Mouse (Mus musculus) intestine, embryonic 14.5 days (tissue): ENCODE data around the gene Ncapg. TPM values are rescaled to one million over a fixed set of nuclear protein-coding genes. Genes with fewer than 3 reads are reported as not detected.

ENCODE experiments used
- ATAC-seq: fragments of 200-750 bp; cut with Nextera tagmentation; replicated peaks from 2 replicates; pipeline ENCODE4 v1.8.0; 2017; ENCODE audit warnings: low read depth, moderate number of reproducible peaks, moderate TSS enrichment, moderate library complexity; ENCODE audit not compliant: low FRiP score, low TSS enrichment
- DNase-seq: peaks from one replicate; pipeline ENCODE4 v3.0.0-alpha.2; 2018; ENCODE audit warnings: low spot score
- H3K27ac ChIP-seq: fragments of 300-500 bp; sonication (generic); 2 replicates; pipeline ENCODE4 v1.5.1; 2014; ENCODE audit warnings: low read depth, mild to moderate bottlenecking, control low read depth
- H3K27me3 ChIP-seq: fragments of 300-500 bp; sonication (generic); replicated peaks from 2 replicates; pipeline ENCODE4 v1.6.1; 2014; ENCODE audit warnings: low read length, control low read depth; ENCODE audit not compliant: control insufficient read depth, insufficient read depth
- H3K36me3 ChIP-seq: fragments of 300-500 bp; sonication (generic); 2 replicates; pipeline ENCODE4 v1.6.1; 2014; ENCODE audit warnings: low read length, control low read depth; ENCODE audit not compliant: control insufficient read depth, insufficient read depth
- H3K4me1 ChIP-seq: fragments of 300-500 bp; sonication (generic); replicated peaks from 2 replicates; pipeline ENCODE4 v1.6.1; 2014; ENCODE audit warnings: low read length, control low read depth, mixed read lengths; ENCODE audit not compliant: control insufficient read depth, insufficient read depth
- H3K4me2 ChIP-seq: fragments of 300-500 bp; sonication (generic); 2 replicates; pipeline ENCODE4 v1.6.1; 2014; ENCODE audit warnings: low read length
- H3K4me3 ChIP-seq: fragments of 300-500 bp; sonication (generic); 2 replicates; pipeline ENCODE4 v1.5.1; 2014; ENCODE audit warnings: low read depth, low read length, control low read depth, mixed read lengths
- H3K9ac ChIP-seq: fragments of 300-500 bp; sonication (generic); 2 replicates; pipeline ENCODE4 v1.6.1; 2014; ENCODE audit warnings: mild to moderate bottlenecking, low read length
- H3K9me3 ChIP-seq: fragments of 300-500 bp; sonication (generic); 2 replicates; pipeline ENCODE4 v1.6.1; 2016; ENCODE audit warnings: low read length, control low read depth; ENCODE audit not compliant: control insufficient read depth
- WGBS: fragments of 180-500 bp; shearing (Covaris S2); extraction: QIAGEN DNeasy Blood & Tissue Kit; methylation state at CpG from one replicate; pipeline ENCODE4 v1.1.7; 2014; 5-methylcytosine and 5-hydroxymethylcytosine counted together
- polyA plus RNA-seq: library from polyadenylated mRNA; unstranded; fragments of >200 nt; fragmentation: Nextera tagmentation; extraction: Ambion mirVana; gene quantifications from 2 replicates; pipeline ENCODE4 v1.2.1, GENCODE M21; 2014

Ncapg gene
- polyA plus RNA-seq, 1 experiment from 2014 or later = 52.3 TPM

- 81% methylated on average over 2 of the region's 2 CpGs for WGBS
- no peak overlapping the region for H3K27ac ChIP-seq
- DNase-seq (no peak), ATAC-seq (no peak)
- no peaks in the 10 kb centered on the region for H3K4me1 ChIP-seq
- H3K36me3 ChIP-seq = peaks cover 17% of the 10 kb centered on the region
- no peaks in the 10 kb centered on the region for H3K9me3 ChIP-seq
- H3K9ac ChIP-seq = no peak overlapping the region
- H3K4me3 ChIP-seq = no peak overlapping the region
- H3K4me2 ChIP-seq = no peak overlapping the region
- H3K27me3 ChIP-seq = no peaks in the 10 kb centered on the region
Observed at GRCm38 (mm10) chr5:45733751-45734150, 64.0 kb downstream of the Ncapg start.

- no peak overlapping the region for H3K27ac ChIP-seq
- no peak for ATAC-seq
- no peak overlapping the region for H3K9ac ChIP-seq
- no peak overlapping the region for H3K4me3 ChIP-seq
- peaks cover 17% of the 10 kb centered on the region for H3K36me3 ChIP-seq
- H3K4me1 ChIP-seq = no peaks in the 10 kb centered on the region
- DNase-seq = no peak
- no peak overlapping the region for H3K4me2 ChIP-seq
- WGBS = 97% methylated on average over 1 of the region's 1 CpGs
- H3K27me3 ChIP-seq = no peaks in the 10 kb centered on the region
- H3K9me3 ChIP-seq = no peaks in the 10 kb centered on the region
Observed at GRCm38 (mm10) chr5:45737911-45738310, 68.2 kb downstream of the Ncapg start.

Other genes with a start within 250 kb of the Ncapg start
- 157 and 162 TPM in 2 replicates for gene Qdpr, start 219.7 kb upstream of the Ncapg start, polyA plus RNA-seq
- not detected in 2 replicates for gene Clrn2, start 216.2 kb upstream of the Ncapg start, polyA plus RNA-seq
- gene Lap3, start 176.5 kb upstream of the Ncapg start, polyA plus RNA-seq = 97.4 and 103 TPM in 2 replicates
- 233 and 253 TPM in 2 replicates for gene Med28, start 149.7 kb upstream of the Ncapg start, polyA plus RNA-seq
- gene Fam184b, start 30.3 kb upstream of the Ncapg start, polyA plus RNA-seq = 5.0 and 5.8 TPM in 2 replicates
- gene Lcorl, start 187.7 kb downstream of the Ncapg start, polyA plus RNA-seq = 32.8 and 33.5 TPM in 2 replicates